Mouse (Mus musculus) 3134 (cell line): Measurements from ENCODE around the gene Taf11.

ENCODE experiments used
- DNase-seq: peaks from one replicate; pipeline ENCODE4 v3.0.0-alpha.2; 2011; ENCODE audit warnings: low spot score; ENCODE audit not compliant: insufficient read length; ENCODE audit errors: extremely low read depth

Gene Taf11

GRCm38 (mm10) chr17:27856798-27857648 is 52.6 kb downstream of the Taf11 start:
- DNase-seq, result peak; percentile 83

GRCm38 (mm10) chr17:27856265-27856797 is 53.3 kb downstream of the Taf11 start, which contains the start of gene Uhrf1bp1:
Gene Uhrf1bp1, plus strand, starts transcription at chr17:27856441.
- DNase-seq, result peak; percentile 87
